ENCODE assay signal across 22 mouse cellular contexts in the genomic region with DNA sequence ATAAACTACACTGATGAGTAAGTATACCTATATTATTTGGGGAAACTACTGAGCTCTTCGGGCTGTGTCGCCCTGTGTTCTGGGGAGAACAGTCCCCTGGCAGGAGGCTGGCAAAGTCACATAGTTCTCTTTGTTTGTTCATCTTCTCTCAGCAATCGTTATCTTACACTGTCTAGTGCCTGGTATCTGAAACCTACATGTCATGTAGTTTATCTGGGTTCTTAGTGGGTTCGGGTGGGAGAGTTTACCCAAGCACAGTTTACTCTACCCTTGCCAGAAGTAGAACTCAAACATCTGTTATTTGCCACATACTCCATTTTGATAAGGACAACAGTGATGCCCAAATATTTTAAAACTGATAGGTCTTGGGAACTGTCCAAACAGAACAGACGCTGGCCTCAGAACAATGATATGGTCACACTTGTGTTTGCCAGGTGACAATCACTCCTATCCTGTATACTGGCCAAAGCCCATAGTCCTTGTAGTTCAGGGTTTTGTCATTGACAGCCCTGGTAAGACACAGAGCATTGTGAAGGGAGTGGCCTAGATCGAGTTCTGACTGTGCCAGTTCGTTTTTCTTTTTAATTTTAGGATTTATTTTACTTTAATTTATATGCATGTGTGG.
DNase-seq lines count a peak whose midpoint lies in the region; ATAC-seq and TF ChIP-seq lines count a peak whose summit lies in the region.
"Had no signal": no experiment of that assay in that cellular context is flagged by ENCODE, and none has a peak within 500 bp of the region (broad histone marks: within the 10 kb centered on the region; RNA-seq: fewer than 3 reads in every experiment).

No protein-coding gene starts in this region.

- H3K27ac ChIP-seq in heart, embryonic 13.5 days (replicated peaks), result peak overlapping the region; percentile 42; the same call in 1 of the 2 replicates
- no peak overlapping the region for H3K27ac ChIP-seq in liver, postnatal 0 days (ENCODE audit: low read depth)
- H3K27ac ChIP-seq: forebrain, embryonic 10.5 days; hindbrain, embryonic 15.5 days; intestine, embryonic 15.5 days; limb, embryonic 13.5 days; midbrain, embryonic 12.5 days had no signal

- intact Hi-C loops in heart, postnatal 25 days (cut with DNase I), result no loop called here

- no peaks in the 10 kb centered on the region for H3K27me3 ChIP-seq in heart, embryonic 13.5 days (replicated peaks)
- H3K27me3 ChIP-seq in liver, postnatal 0 days (ENCODE audit: insufficient read depth, low read length), result no peaks in the 10 kb centered on the region
- H3K27me3 ChIP-seq: hindbrain, embryonic 15.5 days; intestine, embryonic 15.5 days; limb, embryonic 13.5 days; midbrain, embryonic 12.5 days had no signal

- no peak overlapping the region for H3K4me3 ChIP-seq in heart, embryonic 13.5 days
- H3K4me3 ChIP-seq in liver, postnatal 0 days (ENCODE audit: low read depth, low read length), result no peak overlapping the region
- H3K4me3 ChIP-seq: forebrain, embryonic 10.5 days; hindbrain, embryonic 15.5 days; intestine, embryonic 15.5 days; limb, embryonic 13.5 days; midbrain, embryonic 12.5 days had no signal

- H3K9ac ChIP-seq in heart, embryonic 13.5 days, result no peak overlapping the region
- H3K9ac ChIP-seq in liver, postnatal 0 days (replicated peaks), result no peak overlapping the region
- H3K9ac ChIP-seq: hindbrain, embryonic 15.5 days; intestine, embryonic 15.5 days; limb, embryonic 13.5 days; lung, embryonic 14.5 days; midbrain, embryonic 12.5 days had no signal

- peaks cover 36% of the 10 kb centered on the region for H3K4me1 ChIP-seq in heart, embryonic 13.5 days
- H3K4me1 ChIP-seq in liver, postnatal 0 days (ENCODE audit: insufficient read depth), result no peaks in the 10 kb centered on the region
- H3K4me1 ChIP-seq: hindbrain, embryonic 15.5 days; intestine, embryonic 15.5 days; limb, embryonic 13.5 days had no signal

- TF ChIP-seq EP300 in liver, postnatal 0 days (IDR thresholded peaks at IDR 0.05; ENCODE audit: low read depth), result peak; percentile 84

- 31% methylated on average over 7 of the region's 7 CpGs for WGBS in heart, embryonic 13.5 days
- WGBS in liver, postnatal 0 days (ENCODE audit: insufficient replicate concordance), result 40% methylated on average over 7 of the region's 7 CpGs

- DNase-seq in heart, adult 9 months (ENCODE audit: low spot score in 2 of 2), result peak; percentile 8 to 13
- DNase-seq in heart, postnatal 25 days (ENCODE audit: low spot score), result no peak
- DNase-seq in liver, postnatal 0 days, result peak; percentile 8
- no peak for DNase-seq in urinary bladder, adult 18-20 months (ENCODE audit: low spot score in 2 of 2)
- no peak for DNase-seq in thymus, postnatal 10 days (ENCODE audit: low spot score in 2 of 2)
- DNase-seq: B cell, adult 2 months; cerebellum, adult 18-20 months; cerebellum, postnatal 25 days; gastrocnemius, postnatal 14 days; kidney, adult 9 months; kidney, postnatal 36 days; lung, embryonic 14.5 days; lung, postnatal 36 days; retina, postnatal 1 day; thymus, postnatal 4 days had no signal

- H3K36me3 ChIP-seq in heart, embryonic 13.5 days, result no peaks in the 10 kb centered on the region
- no peaks in the 10 kb centered on the region for H3K36me3 ChIP-seq in liver, postnatal 0 days (replicated peaks; ENCODE audit: insufficient read depth, low read length)
- H3K36me3 ChIP-seq: forebrain, embryonic 10.5 days; hindbrain, embryonic 15.5 days; intestine, embryonic 15.5 days; limb, embryonic 13.5 days; midbrain, embryonic 12.5 days had no signal

- no peaks in the 10 kb centered on the region for H3K9me3 ChIP-seq in heart, embryonic 13.5 days
- H3K9me3 ChIP-seq in liver, postnatal 0 days (ENCODE audit: low read length), result no peaks in the 10 kb centered on the region
- H3K9me3 ChIP-seq: forebrain, embryonic 10.5 days; hindbrain, embryonic 15.5 days; intestine, embryonic 15.5 days; limb, embryonic 13.5 days; midbrain, embryonic 12.5 days had no signal

- ATAC-seq in common myeloid progenitor, adult 5-6 weeks (replicated peaks; ENCODE audit: low read depth, poor library complexity, severe bottlenecking), result peak; percentile 84
- ATAC-seq in heart, embryonic 13.5 days (ENCODE audit: extremely low read depth, insufficient number of reproducible peaks, low FRiP score, low TSS enrichment), result no peak; the same call in none of the 2 replicates
- peak; percentile 80 for ATAC-seq in liver, postnatal 0 days
- ATAC-seq: intestine, embryonic 15.5 days had no signal

- TF ChIP-seq CTCF in liver, postnatal 0 days (IDR thresholded peaks at IDR 0.05; ENCODE audit: low read depth), result no peak

- H3K4me2 ChIP-seq in heart, embryonic 13.5 days, result no peak overlapping the region
- H3K4me2 ChIP-seq in liver, postnatal 0 days (ENCODE audit: low read depth, low read length), result no peak overlapping the region
- H3K4me2 ChIP-seq: hindbrain, embryonic 15.5 days; intestine, embryonic 15.5 days; limb, embryonic 13.5 days; lung, embryonic 14.5 days; midbrain, embryonic 12.5 days had no signal

Comparison
In these comparisons a context has a peak if more than half of its experiments do, and no peak if none do; other contexts are left out.
1. DNase-seq: peak in heart, adult 9 months (2 of 2) and liver, postnatal 0 days (single experiment); none in heart, postnatal 25 days (single experiment), urinary bladder, adult 18-20 months (0 of 2) and thymus, postnatal 10 days (0 of 2).